Mouse (Mus musculus): ENCODE data around the gene Gcsam.

- no peak for TF ChIP-seq CTCF (IDR thresholded peaks at IDR 0.05; ENCODE audit: borderline replicate concordance, insufficient read depth, low read depth, low read length)
- no peak for TF ChIP-seq POLR2A (IDR thresholded peaks at IDR 0.05; ENCODE audit: borderline replicate concordance, insufficient read depth, low read length)
Observed at GRCm38 (mm10) chr16:45640070-45640762, 30.0 kb downstream of the Gcsam start.
